Mouse (Mus musculus) midbrain, postnatal 0 days (tissue): ENCODE measurements around the gene Cmya5. TPM values are rescaled to one million over a fixed set of nuclear protein-coding genes. Genes with fewer than 3 reads are reported as not detected.

Source experiments
- ATAC-seq: fragments of 200-750 bp; cut with Nextera tagmentation; 2 replicates; pipeline ENCODE4 v1.8.0; 2017; ENCODE audit warnings: moderate number of reproducible peaks, mild to moderate bottlenecking, moderate TSS enrichment, moderate library complexity; ENCODE audit not compliant: low FRiP score
- DNase-seq: peaks from one replicate; pipeline ENCODE4 v3.0.0-alpha.2; 2015; ENCODE audit warnings: low spot score
- H3K27ac ChIP-seq: fragments of 300-500 bp; sonication (generic); 2 replicates; pipeline ENCODE4 v1.5.1; 2014; ENCODE audit warnings: low read depth, mild to moderate bottlenecking, low read length, mixed read lengths
- H3K27me3 ChIP-seq: fragments of 300-500 bp; sonication (generic); 2 replicates; pipeline ENCODE4 v1.6.1; 2014; ENCODE audit warnings: low read length, control low read depth, mixed read lengths; ENCODE audit not compliant: insufficient read depth
- H3K36me3 ChIP-seq: fragments of 300-500 bp; sonication (generic); 2 replicates; pipeline ENCODE4 v1.6.1; 2014; ENCODE audit warnings: low read length, control low read depth, mixed read lengths; ENCODE audit not compliant: insufficient read depth
- H3K4me1 ChIP-seq: fragments of 300-500 bp; sonication (generic); 2 replicates; pipeline ENCODE4 v1.6.1; 2014; ENCODE audit warnings: mild to moderate bottlenecking, control low read depth, antibody characterized with exemption, low read length, mixed read lengths; ENCODE audit not compliant: insufficient read depth
- H3K4me2 ChIP-seq: fragments of 300-500 bp; sonication (generic); 2 replicates; pipeline ENCODE4 v1.6.1; 2014; ENCODE audit warnings: low read depth, mild to moderate bottlenecking, low read length, mixed read lengths; ENCODE audit not compliant: poor library complexity, severe bottlenecking
- H3K4me3 ChIP-seq: fragments of 300-500 bp; sonication (generic); 2 replicates; pipeline ENCODE4 v1.5.1; 2014; ENCODE audit warnings: low read depth, mild to moderate bottlenecking, low read length, moderate library complexity
- H3K9ac ChIP-seq: fragments of 300-500 bp; sonication (generic); replicated peaks from 2 replicates; pipeline ENCODE4 v1.6.1; 2014; ENCODE audit warnings: mild to moderate bottlenecking, low read length, moderate library complexity, mixed read lengths; ENCODE audit not compliant: poor library complexity, severe bottlenecking
- H3K9me3 ChIP-seq: fragments of 300-500 bp; sonication (generic); 2 replicates; pipeline ENCODE4 v1.6.1; 2016; ENCODE audit warnings: low read length, control low read depth
- CTCF ChIP-seq: IDR thresholded peaks from 2 replicates; pipeline ENCODE4 v1.5.1; 2016; ENCODE audit warnings: antibody characterized with exemption, mild to moderate bottlenecking
- WGBS: fragments of 180-500 bp; shearing (Covaris S2); extraction: QIAGEN DNeasy Blood & Tissue Kit; methylation state at CpG from one replicate; pipeline ENCODE4 v1.1.7; 2014; 5-methylcytosine and 5-hydroxymethylcytosine counted together
- polyA plus RNA-seq: library from polyadenylated mRNA; unstranded; fragments of >200 nt; fragmentation: Nextera tagmentation; extraction: Ambion mirVana; gene quantifications from 2 replicates; pipeline ENCODE4 v1.2.1, GENCODE M21; 2015
- total RNA-seq: library from RNA; depleted of rRNA; stranded (reverse); fragments of >200 nt; gene quantifications from 2 replicates; pipeline ENCODE4 v1.2.3, GENCODE M21; 2014

The Cmya5 gene
- total and polyA plus RNA-seq, 2 experiments from 2014 or later, result 0.16 to 0.71 TPM

DNA sequence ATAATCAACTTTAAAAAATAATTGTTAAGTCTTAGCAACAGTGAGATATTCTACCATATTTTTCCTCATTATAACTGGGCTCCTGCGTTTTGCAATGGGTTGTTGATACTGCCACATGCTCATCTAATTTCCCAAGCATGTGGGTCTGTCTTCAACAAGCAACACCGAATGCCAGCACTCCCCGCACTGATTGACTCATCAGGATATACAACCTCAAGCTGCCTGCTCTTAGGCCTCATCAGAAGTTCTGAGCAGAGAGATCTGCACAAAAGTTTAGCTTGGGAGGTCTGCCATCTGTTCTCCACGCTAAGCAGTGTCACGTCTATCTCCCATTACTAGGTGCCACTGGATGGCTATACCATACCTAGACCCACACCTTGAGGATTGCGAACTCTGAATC lies 76.2 kb downstream of the Cmya5 start:
- Histone ChIP-seq H3K27me3 (no peaks in the 10 kb centered on the region), H3K4me3 (no peak overlapping the region), H3K4me1 (no peaks in the 10 kb centered on the region; the same call in 1 of the 2 replicates), H3K4me2 (no peak overlapping the region), H3K36me3 (no peaks in the 10 kb centered on the region), H3K9ac (no peak overlapping the region), H3K27ac (no peak overlapping the region), H3K9me3 (no peaks in the 10 kb centered on the region)
- 98% methylated on average over 6 of the region's 6 CpGs for WGBS
- ATAC-seq (no peak), DNase-seq (no peak)
- TF ChIP-seq CTCF, result no peak

DNA sequence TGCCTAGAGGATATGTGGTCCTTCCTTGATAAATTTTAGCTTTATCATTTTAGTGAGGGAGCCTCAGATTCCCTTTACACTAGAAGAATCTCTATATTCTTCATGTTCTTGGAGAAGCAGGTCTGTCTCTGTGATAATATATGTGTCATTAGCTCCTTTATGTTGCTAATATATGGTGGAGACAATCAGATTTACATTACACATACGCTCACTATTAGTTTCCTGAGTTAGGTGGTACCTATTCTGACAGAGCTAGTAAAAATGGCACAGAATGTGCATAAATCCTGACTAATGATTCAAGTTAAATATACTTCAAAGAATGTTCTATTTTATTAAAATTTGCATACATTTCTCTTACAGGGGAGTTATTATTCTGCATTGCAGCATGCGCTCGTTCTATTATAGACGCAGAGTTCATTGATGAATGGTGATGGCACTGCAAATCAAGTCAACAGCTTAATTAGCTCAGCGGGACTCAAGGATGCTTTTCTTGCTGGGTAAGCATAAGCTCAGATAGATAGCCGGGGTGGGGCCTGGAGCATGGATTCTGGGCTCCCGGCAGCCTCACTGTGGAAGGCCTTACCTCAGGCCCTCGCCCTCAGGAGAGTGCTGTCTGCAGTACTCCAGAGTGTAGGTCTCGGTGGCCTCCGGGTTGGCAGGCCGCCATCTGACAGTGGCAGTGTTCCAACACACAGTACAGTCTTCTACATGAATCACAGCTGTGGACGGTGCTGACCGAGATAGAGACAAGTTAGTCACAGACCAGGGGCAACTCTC lies 81.5 kb downstream of the Cmya5 start:
- WGBS, result 67% methylated on average over 13 of the region's 13 CpGs
- peak; percentile 50 for DNase-seq
- ATAC-seq, result no peak
- Histone ChIP-seq H3K27me3 (no peaks in the 10 kb centered on the region), H3K4me2 (no peak overlapping the region), H3K27ac (no peak overlapping the region), H3K4me3 (no peak overlapping the region), H3K9ac (no peak overlapping the region), H3K36me3 (no peaks in the 10 kb centered on the region), H3K9me3 (no peaks in the 10 kb centered on the region), H3K4me1 (no peaks in the 10 kb centered on the region)
- TF ChIP-seq CTCF, result no peak

GRCm38 (mm10) chr13:93061311-93061710 lies 83.2 kb downstream of the Cmya5 start:
- no peak for TF ChIP-seq CTCF
- no peak overlapping the region for H3K27ac ChIP-seq
- no peak for ATAC-seq
- H3K4me3 ChIP-seq, result no peak overlapping the region
- H3K4me2 ChIP-seq, result no peak overlapping the region
- DNase-seq, result no peak
- no peaks in the 10 kb centered on the region for H3K4me1 ChIP-seq
- no peaks in the 10 kb centered on the region for H3K9me3 ChIP-seq
- H3K9ac ChIP-seq, result no peak overlapping the region
- H3K27me3 ChIP-seq, result no peaks in the 10 kb centered on the region
- 82% methylated on average over 4 of the region's 4 CpGs for WGBS
- no peaks in the 10 kb centered on the region for H3K36me3 ChIP-seq

DNA sequence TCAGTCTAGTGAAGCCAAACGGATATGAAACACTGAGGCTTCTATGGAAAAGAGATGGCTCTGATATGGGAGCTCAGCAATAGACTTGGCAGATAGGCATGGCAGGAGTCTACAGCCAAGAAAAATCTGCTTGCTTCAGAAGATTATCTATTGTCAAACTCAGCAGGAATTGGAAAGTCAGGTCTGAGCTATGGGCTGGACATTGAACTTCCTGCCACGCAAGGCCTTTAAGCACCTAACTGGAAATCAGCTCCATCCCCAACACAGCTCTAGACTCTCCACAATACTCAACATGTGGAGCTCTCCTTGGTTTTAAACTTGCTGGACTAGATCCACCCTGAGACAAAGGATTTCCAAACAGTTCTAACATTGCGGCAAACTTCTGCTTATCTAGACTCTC lies 84.1 kb downstream of the Cmya5 start:
- no peak for TF ChIP-seq CTCF
- H3K4me1 ChIP-seq, result no peaks in the 10 kb centered on the region
- no peak overlapping the region for H3K9ac ChIP-seq
- H3K9me3 ChIP-seq, result no peaks in the 10 kb centered on the region
- no peak overlapping the region for H3K4me2 ChIP-seq
- no peak overlapping the region for H3K27ac ChIP-seq
- WGBS, result 81% methylated on average over 3 of the region's 3 CpGs
- H3K36me3 ChIP-seq, result no peaks in the 10 kb centered on the region
- DNase-seq, result no peak
- no peaks in the 10 kb centered on the region for H3K27me3 ChIP-seq
- no peak for ATAC-seq
- no peak overlapping the region for H3K4me3 ChIP-seq

DNA sequence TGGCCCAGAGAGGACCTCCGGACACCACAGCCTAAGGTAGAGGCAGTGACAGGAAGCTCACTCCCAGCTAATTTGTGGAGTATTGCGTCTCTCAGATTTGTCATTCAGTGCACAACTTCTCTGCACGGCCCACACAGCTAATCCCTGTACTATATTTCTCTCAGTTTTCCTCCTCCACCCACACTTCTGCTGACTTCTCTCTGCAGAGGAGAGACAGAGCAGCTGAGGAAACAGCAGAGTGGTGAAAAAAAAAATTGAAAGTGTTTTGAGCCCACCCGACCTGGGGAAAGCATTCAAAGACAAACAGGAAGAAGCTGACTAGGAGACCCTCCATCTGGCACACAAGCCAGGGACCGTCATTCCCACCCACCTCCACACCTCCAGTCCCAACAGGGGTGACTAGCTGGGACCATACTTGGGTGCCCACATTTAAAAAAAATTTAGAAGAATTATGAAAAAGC lies 85.9 kb downstream of the Cmya5 start:
- no peaks in the 10 kb centered on the region for H3K27me3 ChIP-seq
- no peaks in the 10 kb centered on the region for H3K4me1 ChIP-seq
- no peaks in the 10 kb centered on the region for H3K9me3 ChIP-seq
- 78% methylated on average over 5 of the region's 5 CpGs for WGBS
- DNase-seq (no peak), ATAC-seq (no peak)
- no peak overlapping the region for H3K9ac ChIP-seq
- no peak for TF ChIP-seq CTCF
- H3K27ac ChIP-seq, result no peak overlapping the region
- no peak overlapping the region for H3K4me2 ChIP-seq
- no peaks in the 10 kb centered on the region for H3K36me3 ChIP-seq
- no peak overlapping the region for H3K4me3 ChIP-seq

DNA sequence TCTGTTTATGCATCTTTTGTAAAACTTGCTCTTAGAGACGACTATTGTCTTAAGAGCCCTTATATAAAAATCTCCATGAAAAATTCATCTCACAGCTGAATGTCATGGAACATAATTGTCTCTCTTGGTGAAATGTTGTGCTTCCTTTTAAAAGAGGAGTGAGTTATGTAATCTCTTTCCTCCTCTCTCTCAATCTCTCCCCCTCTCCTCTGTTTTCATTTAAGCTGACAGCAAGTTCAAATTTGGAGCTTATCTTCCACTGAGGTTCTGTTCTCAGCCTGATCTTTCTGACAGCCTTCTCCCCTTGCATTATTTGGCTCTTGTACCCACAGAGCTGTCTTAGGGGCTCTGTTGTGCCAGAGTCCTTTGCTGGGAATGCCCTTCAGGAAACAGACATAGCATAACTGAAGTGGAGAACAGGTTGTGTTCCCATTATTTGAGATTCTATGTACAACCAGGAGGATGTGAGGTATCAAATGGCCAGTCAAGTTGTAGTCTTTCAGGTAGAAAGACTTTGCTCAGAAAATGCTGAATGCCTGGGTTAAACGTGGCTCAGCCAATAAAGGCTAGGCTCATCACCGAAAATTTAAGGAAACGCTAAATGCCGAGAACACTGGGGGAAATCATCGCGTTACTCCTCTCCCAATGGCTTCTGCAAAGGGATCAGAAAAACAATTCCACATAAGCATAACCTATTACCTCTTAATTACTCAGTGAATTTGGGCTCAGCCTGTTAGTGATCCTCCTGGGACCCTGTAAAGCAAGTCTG lies 86.8 kb downstream of the Cmya5 start:
- Histone ChIP-seq H3K4me2 (no peak overlapping the region), H3K27me3 (no peaks in the 10 kb centered on the region), H3K4me1 (no peaks in the 10 kb centered on the region), H3K27ac (no peak overlapping the region), H3K36me3 (no peaks in the 10 kb centered on the region), H3K9me3 (no peaks in the 10 kb centered on the region), H3K4me3 (no peak overlapping the region), H3K9ac (no peak overlapping the region)
- ATAC-seq, result no peak
- no peak for TF ChIP-seq CTCF
- 84% methylated on average over 7 of the region's 7 CpGs for WGBS
- no peak for DNase-seq
